ENCODE assay signal across 8 mouse cellular contexts in the genomic region with DNA sequence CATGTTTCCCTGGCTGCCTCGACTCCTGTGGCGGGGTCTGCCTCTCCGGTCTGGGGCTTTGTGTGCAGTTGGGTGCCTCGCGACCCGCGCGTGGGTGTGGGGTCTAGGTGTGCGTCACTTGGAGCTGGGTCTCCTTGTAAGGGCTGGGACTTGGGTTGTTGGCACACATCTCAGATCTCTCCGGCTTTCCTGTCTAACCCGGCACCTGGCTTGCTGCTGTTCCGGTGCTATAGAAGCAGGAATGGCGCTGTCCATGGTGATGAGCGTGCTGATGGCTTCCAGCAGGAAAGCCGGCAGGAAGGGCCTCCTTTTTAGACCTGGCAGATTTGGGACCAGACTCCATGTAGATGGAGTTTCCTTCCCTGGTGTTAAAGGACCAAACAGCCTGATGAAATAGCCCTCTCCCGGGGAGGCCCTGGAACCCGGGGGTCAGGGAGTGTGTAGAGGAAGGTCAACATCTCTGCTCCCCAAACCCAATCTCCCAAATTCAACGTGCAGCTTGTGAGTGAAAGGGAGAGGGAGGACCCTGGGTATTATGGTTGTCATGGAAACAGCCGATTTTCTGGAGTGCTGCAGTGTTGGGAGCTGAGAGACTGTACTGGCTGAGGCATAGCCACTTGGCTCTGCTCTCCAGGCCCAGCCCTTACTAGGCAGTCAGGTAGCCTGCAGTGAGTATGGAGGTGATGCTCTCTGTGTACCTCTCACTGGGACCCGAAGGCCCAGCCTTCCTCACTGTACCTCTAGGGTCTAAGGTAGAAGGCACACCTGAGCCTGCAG. TPM values are rescaled to one million over a fixed set of nuclear protein-coding genes. Genes with fewer than 3 reads are reported as not detected.
DNase-seq lines count a peak whose midpoint lies in the region; ATAC-seq and TF ChIP-seq lines count a peak whose summit lies in the region.

No protein-coding gene starts in this region.

- peaks cover 32% of the 10 kb centered on the region for H3K36me3 ChIP-seq in midbrain, postnatal 0 days (ENCODE audit: insufficient read depth, low read length)

- peak overlapping the region; percentile 95 for H3K4me2 ChIP-seq in midbrain, postnatal 0 days (ENCODE audit: low read depth, low read length, poor library complexity, severe bottlenecking)

- 4% methylated on average over 20 of the region's 20 CpGs for WGBS in midbrain, postnatal 0 days

- no peak overlapping the region for H3K27ac ChIP-seq in brown adipose tissue, adult 24 weeks (replicated peaks; ENCODE audit: low read depth, low read length)
- H3K27ac ChIP-seq in midbrain, postnatal 0 days (ENCODE audit: low read depth, low read length), result peak overlapping the region; percentile 95

- no peaks in the 10 kb centered on the region for H3K4me1 ChIP-seq in brown adipose tissue, adult 24 weeks (ENCODE audit: control insufficient read depth, insufficient read depth, insufficient read length, low read length)
- H3K4me1 ChIP-seq in midbrain, postnatal 0 days (ENCODE audit: insufficient read depth, low read length), result peaks cover 36% of the 10 kb centered on the region

- no peaks in the 10 kb centered on the region for H3K27me3 ChIP-seq in midbrain, postnatal 0 days (ENCODE audit: insufficient read depth, low read length)

- DNase-seq in right cerebral cortex, adult 18-20 months, result peak; percentile 75
- no peak for DNase-seq in right cerebral cortex, postnatal 25 days
- peak; percentile 34 to 74 for DNase-seq in heart, adult 18-20 months
- DNase-seq in kidney, adult 11 months, result peak; percentile 46
- DNase-seq in liver, result peak; percentile 60
- DNase-seq in midbrain, postnatal 0 days (ENCODE audit: low spot score), result peak; percentile 82

- H3K4me3 ChIP-seq in brown adipose tissue, adult 24 weeks (ENCODE audit: insufficient read depth, low read depth, low read length), result 0 out of 2 replicates have a peak overlapping the region, but pooled peaks have one; percentile 12
- peak overlapping the region; percentile 90 for H3K4me3 ChIP-seq in midbrain, postnatal 0 days (ENCODE audit: low read depth, low read length)

- peak overlapping the region; percentile 99 for H3K9ac ChIP-seq in midbrain, postnatal 0 days (replicated peaks; ENCODE audit: low read length, poor library complexity, severe bottlenecking)

- ATAC-seq in midbrain, postnatal 0 days (ENCODE audit: low FRiP score), result peak; percentile 53
- no peak for ATAC-seq in granulocyte monocyte progenitor cell, adult 5-6 weeks (replicated peaks; ENCODE audit: poor library complexity, severe bottlenecking)

- no peaks in the 10 kb centered on the region for H3K9me3 ChIP-seq in midbrain, postnatal 0 days (ENCODE audit: low read length)

- TF ChIP-seq CTCF in midbrain, postnatal 0 days (IDR thresholded peaks at IDR 0.05), result no peak

RNA-seq across cellular contexts. Expression of a gene that starts 40.1 kb away (rescaled TPM):
- polyA plus RNA-seq in brown adipose tissue, adult 24 weeks (2012; ENCODE audit: insufficient read depth, insufficient read length, missing spikeins), result 2.3 TPM in 1 of 2 replicates, not detected in the other
- total RNA-seq in heart, adult 18-20 months (2021), result under 1 TPM in 1 of 2 experiments, not detected in 1; 0.22 TPM
- total RNA-seq in midbrain, postnatal 0 days (2014; rRNA removed), result 0.71 TPM in 1 of 2 replicates, not detected in the other
- polyA plus RNA-seq in midbrain, postnatal 0 days (2015; fragmentation: Nextera tagmentation; extraction: Ambion mirVana), result 0.45 and 0.57 TPM in 2 replicates
- not detected in 2 replicates for total RNA-seq in granulocyte monocyte progenitor cell, adult 5-6 weeks (2014; fragmentation: Nextera tagmentation)
- not detected in 2 replicates for total RNA-seq in granulocyte monocyte progenitor cell, adult 5-6 weeks (2017)
